Mouse (Mus musculus) liver, postnatal 0 days (tissue): ENCODE results near the gene Lrriq1.

ENCODE experiments used
- CTCF ChIP-seq: sonication (generic); IDR thresholded peaks from 2 replicates; pipeline ENCODE4 v1.5.1; 2016; ENCODE audit warnings: antibody characterized with exemption, low read depth
- EP300 ChIP-seq: IDR thresholded peaks from 2 replicates; pipeline ENCODE4 v1.6.1; 2016; ENCODE audit warnings: antibody characterized with exemption, low read depth, mild to moderate bottlenecking

DNA sequence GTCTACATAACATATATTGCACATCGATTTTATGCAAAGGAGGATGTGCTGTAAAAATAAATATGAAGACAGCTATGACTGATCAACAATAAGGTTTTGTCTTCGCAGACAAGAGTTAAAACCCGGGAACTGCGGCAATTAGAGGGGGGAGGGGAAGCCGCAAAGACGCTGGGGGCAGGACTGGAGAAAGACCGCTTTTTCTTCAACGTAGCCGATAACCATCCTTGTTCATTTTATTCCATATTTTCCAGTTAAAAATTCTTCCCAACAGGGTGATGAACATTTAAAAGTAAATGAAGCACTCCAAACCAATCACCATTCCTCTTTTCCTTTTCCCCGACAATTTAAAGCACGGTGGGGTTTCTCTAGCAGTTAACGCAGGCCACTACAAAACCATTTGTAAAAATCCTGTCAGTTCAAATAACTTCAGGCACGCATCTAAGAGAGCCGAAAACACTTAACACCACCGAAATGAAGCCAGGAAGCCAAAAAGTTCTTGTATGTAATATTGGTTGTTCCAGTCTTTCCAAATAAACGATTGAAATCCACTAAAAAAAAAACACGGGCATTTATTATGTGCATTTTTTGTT, 209.4 kb downstream of the Lrriq1 start:
- TF ChIP-seq CTCF (no peak), EP300 (no peak)
